Mouse (Mus musculus) mammary gland, adult 2 months (tissue): ENCODE data around the gene Clca1. TPM values are rescaled to one million over a fixed set of nuclear protein-coding genes. Genes with fewer than 3 reads are reported as not detected.

Source experiments
- polyA plus RNA-seq: library from polyadenylated mRNA; depleted of rRNA; stranded (reverse); fragments of >200 nt; gene quantifications from 2 replicates; pipeline ENCODE4 v1.2.3, GENCODE M21; 2012; ENCODE audit warnings: low replicate concordance; rRNA removed

Clca1 gene
- 0.14 and 0.16 TPM in 2 replicates for polyA plus RNA-seq

GRCm38 (mm10) chr3:145032676-145033075 lies at the start of gene Clca1:
TSS of gene Clca1 (minus strand) at chr3:145032776.

DNA sequence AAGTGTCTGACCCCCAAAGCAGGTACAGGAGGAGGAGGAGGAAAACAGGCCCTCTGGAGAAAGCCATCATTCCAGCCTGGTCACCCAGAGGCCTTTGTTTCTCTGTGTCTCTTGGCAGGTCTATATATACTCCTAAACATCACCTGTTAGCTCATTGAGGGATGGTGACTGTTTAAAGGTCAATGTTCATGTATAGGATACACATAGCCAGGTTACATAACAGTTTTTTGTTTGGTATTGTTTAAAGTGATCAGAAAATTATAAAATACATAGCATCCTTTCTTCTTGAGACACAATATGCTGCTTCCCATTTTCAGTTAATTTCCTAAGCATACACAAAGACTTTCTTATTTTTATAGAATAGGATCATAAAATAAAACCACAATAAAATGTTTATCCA lies 57.6 kb downstream of the Clca1 start, which contains the start of gene Clca4a:
Gene Clca4a, minus strand, starts transcription at position 101 of the 400 bp plus-strand sequence.

Other genes starting within 250 kb of the Clca1 start
- gene Clca3a2, start 213.3 kb downstream of the Clca1 start, polyA plus RNA-seq: 21.4 and 54.2 TPM in 2 replicates
- not detected in 2 replicates for gene Clca3b, start 183.4 kb downstream of the Clca1 start, polyA plus RNA-seq
- not detected in 2 replicates for gene Clca4b, start 100.2 kb downstream of the Clca1 start, polyA plus RNA-seq
- not detected in 2 replicates for gene Clca4a, start 57.7 kb downstream of the Clca1 start, polyA plus RNA-seq
- 0.61 and 1.2 TPM in 2 replicates for gene Clca2, start 66.7 kb upstream of the Clca1 start, polyA plus RNA-seq
- 1.9 and 4.8 TPM in 2 replicates for gene Odf2l, start 85.8 kb upstream of the Clca1 start, polyA plus RNA-seq